Mouse (Mus musculus): Measurements from ENCODE around the gene Olfr1085. TPM values are rescaled to one million over a fixed set of nuclear protein-coding genes. Genes with fewer than 3 reads are reported as not detected.
"Not testable (repeated sequence)": the region's sequence is repeated elsewhere in the genome, so short reads cannot be mapped to it uniquely, and the experiment has no call there.

Gene Olfr1085
- total RNA-seq (2022), result not detected

DNA sequence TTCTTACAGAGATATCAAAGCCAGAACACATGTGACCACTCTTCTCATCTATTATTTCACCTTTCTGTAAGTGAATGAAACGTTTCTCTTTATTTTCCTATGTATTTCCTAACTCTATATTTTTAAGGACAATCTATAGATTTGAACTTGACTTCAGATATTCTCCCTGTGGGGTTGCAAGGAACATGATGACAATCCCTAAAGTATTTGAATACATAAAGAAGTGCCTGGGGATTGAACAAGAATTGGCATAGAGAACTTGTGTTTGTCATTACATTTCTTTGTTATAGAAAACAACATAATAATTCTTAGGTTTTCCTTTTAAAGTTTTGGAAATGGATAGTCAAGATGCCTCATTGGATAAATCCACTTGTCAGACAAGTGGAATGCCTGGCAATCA, at the start of gene Olfr1085:
TSS of gene Olfr1085 (minus strand) at position 101 of the 400 bp plus-strand sequence.
- DNase-seq (ENCODE audit: low spot score in 2 of 2), result no peak

DNA sequence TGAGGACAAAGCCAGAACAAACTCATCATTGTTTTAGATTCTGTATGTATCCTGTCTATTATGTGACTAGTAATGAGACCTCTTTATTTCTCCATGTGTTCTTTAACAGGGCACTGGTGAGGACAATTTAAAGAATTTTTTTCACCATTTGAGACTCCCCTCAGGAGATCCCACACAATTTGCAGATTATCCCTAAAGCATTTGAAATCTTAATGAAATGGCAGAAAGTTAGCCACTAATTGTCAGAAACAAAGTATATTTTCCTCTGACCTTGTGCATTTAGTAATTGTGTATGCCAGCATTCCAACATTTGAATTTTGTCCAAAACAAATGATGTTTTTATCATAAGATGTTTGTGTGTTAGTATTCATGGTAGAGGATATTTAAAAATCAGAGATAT, 36.5 kb upstream of the Olfr1085 start, which contains the start of gene Olfr1087:
TSS of gene Olfr1087 (minus strand) at position 101 of the 400 bp plus-strand sequence.
- no peak for DNase-seq (ENCODE audit: low spot score in 2 of 2)

DNA sequence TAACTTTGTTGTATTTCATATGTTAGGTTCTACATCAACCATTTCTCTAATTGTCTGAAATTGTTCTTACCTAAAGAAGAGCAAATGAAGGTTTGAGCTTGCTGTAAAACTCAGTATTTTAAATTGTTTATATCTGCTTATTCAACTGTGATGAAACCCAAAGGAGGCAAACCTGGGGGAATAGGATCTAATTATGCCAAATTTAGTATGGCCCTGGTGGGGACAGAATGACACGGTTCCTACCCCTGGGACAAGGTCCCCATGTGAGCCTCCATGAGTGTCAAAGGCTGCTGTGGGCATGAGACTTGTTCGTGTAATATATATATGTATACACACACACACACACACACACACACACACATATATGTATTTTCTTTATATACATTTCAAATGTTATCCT, 18.2 kb upstream of the Olfr1085 start, which contains the start of gene Olfr1086:
TSS of gene Olfr1086 (minus strand) at position 101 of the 400 bp plus-strand sequence.
- no peak for DNase-seq (ENCODE audit: low spot score in 2 of 2)

DNA sequence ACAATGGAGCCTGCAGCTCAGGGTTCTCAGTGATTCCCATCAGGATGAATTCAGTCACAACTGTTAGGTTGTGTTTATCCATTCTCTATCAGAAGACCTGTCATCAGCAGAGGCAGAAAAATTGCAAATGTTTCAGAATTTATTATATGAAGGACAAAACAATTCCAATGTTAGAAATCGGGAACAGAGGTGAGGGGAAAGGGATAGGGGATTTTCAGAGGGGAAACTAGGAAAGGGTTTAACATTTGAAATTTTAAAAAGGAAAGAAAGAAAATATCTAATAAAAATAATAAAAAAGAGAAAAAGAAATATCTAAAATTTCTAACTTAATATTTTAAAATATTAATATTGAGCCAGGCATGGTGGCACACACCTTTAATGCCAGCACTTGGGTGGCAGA, 22.2 kb downstream of the Olfr1085 start, which contains the start of gene Olfr1084:
TSS of gene Olfr1084 (minus strand) at position 101 of the 400 bp plus-strand sequence.
- not testable (repeated sequence) for DNase-seq (ENCODE audit: low spot score in 2 of 2)

Other genes with a start within 250 kb of the Olfr1085 start
- gene Olfr1061, start 248.0 kb downstream of the Olfr1085 start, total RNA-seq (2022), result not detected
- gene Olfr1062, start 235.3 kb downstream of the Olfr1085 start, total RNA-seq (2022), result not detected
- gene Olfr1065, start 211.4 kb downstream of the Olfr1085 start, total RNA-seq (2022), result not detected
- gene Olfr1066, start 205.8 kb downstream of the Olfr1085 start, total RNA-seq (2022), result not detected
- gene Olfr228, start 174.6 kb downstream of the Olfr1085 start, total RNA-seq (2022), result not detected
- gene Olfr1076, start 153.6 kb downstream of the Olfr1085 start, total RNA-seq (2022), result not detected
- gene Olfr1079, start 119.5 kb downstream of the Olfr1085 start, total RNA-seq (2022), result not detected
- gene Olfr1080, start 103.8 kb downstream of the Olfr1085 start, total RNA-seq (2022), result not detected
- not detected for gene Olfr1082, start 63.1 kb downstream of the Olfr1085 start, total RNA-seq (2022)
- gene Olfr1084, start 22.3 kb downstream of the Olfr1085 start, total RNA-seq (2022), result not detected
- not detected for gene Olfr1086, start 18.1 kb upstream of the Olfr1085 start, total RNA-seq (2022)
- gene Olfr1087, start 36.4 kb upstream of the Olfr1085 start, total RNA-seq (2022), result not detected
- not detected for gene Olfr1089, start 71.7 kb upstream of the Olfr1085 start, total RNA-seq (2022)
- not detected for gene Olfr1090, start 97.0 kb upstream of the Olfr1085 start, total RNA-seq (2022)
- not detected for gene Olfr1093, start 120.5 kb upstream of the Olfr1085 start, total RNA-seq (2022)
- not detected for gene Olfr141, start 148.0 kb upstream of the Olfr1085 start, total RNA-seq (2022)
- not detected for gene Olfr1094, start 162.6 kb upstream of the Olfr1085 start, total RNA-seq (2022)
- not detected for gene Olfr1095, start 189.7 kb upstream of the Olfr1085 start, total RNA-seq (2022)
- not detected for gene Gm13723, start 212.8 kb upstream of the Olfr1085 start, total RNA-seq (2022)
- not detected for gene Olfr1097, start 230.2 kb upstream of the Olfr1085 start, total RNA-seq (2022)